Mouse (Mus musculus) layer of hippocampus, adult 9-11 months (tissue): Measurements from ENCODE around the gene Aqp5.

Experiments used
- DNase-seq: peaks from one replicate; pipeline ENCODE4 v3.0.0; 2022

Aqp5 gene

GRCm38 (mm10) chr15:99642622-99643021, 52.0 kb downstream of the Aqp5 start:
- no peak for DNase-seq

- DNase-seq, result no peak
These were observed 53.2 kb downstream of the Aqp5 start for GRCm38 (mm10) chr15:99643832-99644231.
